Mouse (Mus musculus): ENCODE results near the gene Mmp7.

Gene Mmp7

GRCm38 (mm10) chr9:7691790-7692189, at the start of gene Mmp7:
Mmp7 (plus strand) TSS chr9:7692090.
- no peak for DNase-seq

DNA sequence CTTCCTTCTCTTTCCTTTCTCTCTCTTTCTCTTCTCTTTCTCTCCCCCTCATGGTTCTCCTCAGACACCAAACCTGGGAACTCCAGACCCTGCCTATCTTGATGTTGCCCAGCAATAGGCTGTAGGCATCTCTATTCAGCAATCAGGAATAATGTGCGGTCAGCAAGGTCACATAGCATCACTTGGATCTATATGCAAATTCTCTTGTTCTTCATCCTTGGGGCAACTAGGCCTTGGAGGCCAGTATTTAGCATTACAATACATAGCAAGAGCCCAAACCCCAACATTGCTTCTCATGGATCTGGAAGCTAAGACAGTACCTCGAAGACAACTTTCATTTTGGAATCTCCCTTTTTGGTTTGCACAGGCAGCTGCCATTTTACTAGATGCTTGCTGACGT, 44.0 kb upstream of the Mmp7 start:
- no peak for DNase-seq

DNA sequence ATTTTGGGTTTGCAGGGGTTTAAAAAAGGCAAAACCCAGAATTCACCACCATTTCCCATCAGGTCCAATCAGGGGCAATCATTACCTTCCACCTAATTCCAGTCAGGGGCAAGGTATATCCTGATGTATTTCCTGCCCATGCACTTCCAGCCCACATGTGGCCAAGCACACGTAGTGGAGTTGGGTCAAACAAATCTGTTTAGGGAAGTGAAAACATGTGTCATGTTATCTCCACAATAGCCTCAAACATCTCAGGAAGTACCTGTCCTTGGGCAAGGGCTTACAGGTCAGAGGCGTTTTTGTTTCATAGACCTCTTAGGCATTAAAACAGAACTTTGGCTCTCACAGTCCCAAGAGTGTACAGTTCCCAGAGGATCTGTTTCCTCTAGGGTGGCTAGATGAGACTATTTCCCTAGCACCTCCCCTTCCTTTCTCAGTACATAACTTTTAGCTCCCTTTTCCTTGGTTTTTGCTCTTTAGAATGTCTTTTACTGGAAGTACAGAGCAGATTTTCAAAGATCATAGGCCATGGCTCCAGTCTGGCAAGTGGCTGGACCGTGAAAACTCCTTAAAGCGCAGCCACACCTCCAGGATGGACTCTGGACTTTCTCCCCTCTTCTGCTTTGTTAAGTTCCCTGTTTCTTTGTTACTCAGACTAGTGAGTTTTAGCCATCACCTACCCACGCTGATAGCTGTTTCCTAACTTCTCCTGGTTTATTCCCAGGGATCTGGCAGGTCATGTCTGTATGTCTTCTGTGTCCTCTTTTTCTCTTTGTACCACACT, 41.3 kb upstream of the Mmp7 start:
- peak; percentile 21 for DNase-seq

- no peak for DNase-seq
These were observed 39.4 kb upstream of the Mmp7 start for GRCm38 (mm10) chr9:7652351-7653085.

GRCm38 (mm10) chr9:7657946-7658345, 33.9 kb upstream of the Mmp7 start:
- DNase-seq, result no peak

GRCm38 (mm10) chr9:7659469-7660020, 32.3 kb upstream of the Mmp7 start:
- no peak for DNase-seq

GRCm38 (mm10) chr9:7661371-7661770, 30.5 kb upstream of the Mmp7 start:
- peak; percentile 5 for DNase-seq

- DNase-seq, result no peak
These were observed 22.2 kb upstream of the Mmp7 start for GRCm38 (mm10) chr9:7669674-7670073.

DNA sequence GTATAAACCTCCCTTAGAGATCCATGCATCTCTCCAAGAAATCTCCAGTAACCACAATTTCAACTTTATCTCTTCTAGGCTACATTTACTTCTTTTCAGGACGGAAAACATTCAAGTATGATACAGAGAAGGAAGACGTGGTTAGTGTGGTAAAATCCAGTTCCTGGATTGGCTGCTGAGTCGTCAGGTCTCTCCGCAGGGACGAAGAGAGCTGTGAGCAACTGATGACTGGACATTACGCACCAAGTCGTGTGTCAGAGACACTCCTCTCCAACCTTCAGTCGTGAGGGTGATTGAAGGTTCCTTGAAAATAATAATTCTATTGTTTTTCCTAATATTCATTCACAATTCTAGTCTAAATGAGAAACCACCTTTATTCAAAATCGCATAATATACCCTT, 18.9 kb upstream of the Mmp7 start:
- DNase-seq, result no peak

DNA sequence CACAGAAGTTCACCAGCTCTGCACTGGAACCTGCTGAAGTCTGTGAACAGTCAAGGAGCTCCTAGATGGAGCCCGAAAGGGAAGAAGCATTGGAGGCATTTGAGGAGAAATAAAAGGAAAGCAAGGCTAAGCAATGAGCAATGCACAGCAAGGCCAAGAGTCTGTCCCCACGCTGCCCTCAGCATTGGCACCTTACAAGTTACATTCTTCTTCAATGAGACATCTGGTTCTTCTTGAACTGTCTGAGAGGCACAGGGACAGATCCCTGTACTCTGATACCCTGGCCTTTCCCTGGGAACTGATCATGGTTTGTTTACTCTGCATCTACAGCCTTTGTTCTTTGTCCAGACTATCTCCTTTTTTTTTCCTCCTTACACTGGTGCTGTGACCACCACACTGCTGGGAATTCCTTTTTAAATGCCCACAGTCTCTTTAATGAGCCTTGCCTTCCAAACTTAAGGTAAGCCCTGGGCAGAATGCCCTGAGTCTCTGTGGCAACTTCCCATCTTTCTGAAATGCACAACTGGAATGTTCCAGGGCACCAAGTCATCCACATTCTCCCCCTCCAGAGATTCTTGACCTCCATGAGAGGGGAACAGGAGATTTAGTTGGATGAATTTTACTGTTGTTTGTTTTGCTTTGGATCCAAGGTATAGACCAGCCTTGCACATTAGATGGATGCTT, 13.6 kb upstream of the Mmp7 start:
- DNase-seq, result no peak

DNA sequence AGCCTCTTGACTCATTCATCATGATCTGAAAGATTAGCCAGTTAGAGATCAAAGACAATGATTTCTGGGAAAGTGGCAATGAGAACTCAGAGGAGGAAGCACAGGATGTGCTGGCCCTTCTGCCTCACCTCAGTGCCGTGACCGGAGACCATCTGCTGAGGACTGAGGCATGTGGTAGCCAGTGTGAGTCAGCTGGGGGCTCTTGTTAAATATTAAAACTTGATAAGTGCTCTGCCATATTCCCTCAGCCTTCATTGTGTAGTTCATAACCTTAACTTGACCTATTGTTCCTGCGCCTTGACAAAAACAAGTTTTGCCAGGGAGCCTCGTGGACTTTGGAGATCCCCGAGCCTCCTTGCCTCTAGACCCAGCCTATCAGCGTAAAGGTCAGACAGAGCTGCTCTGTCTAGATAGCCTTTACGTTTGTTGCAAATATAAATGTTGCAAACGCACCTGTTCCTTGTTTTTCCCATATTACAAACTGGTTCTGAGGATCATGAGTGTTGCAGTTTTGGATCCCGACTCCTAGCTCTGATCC, 9.7 kb upstream of the Mmp7 start:
- DNase-seq, result no peak

DNA sequence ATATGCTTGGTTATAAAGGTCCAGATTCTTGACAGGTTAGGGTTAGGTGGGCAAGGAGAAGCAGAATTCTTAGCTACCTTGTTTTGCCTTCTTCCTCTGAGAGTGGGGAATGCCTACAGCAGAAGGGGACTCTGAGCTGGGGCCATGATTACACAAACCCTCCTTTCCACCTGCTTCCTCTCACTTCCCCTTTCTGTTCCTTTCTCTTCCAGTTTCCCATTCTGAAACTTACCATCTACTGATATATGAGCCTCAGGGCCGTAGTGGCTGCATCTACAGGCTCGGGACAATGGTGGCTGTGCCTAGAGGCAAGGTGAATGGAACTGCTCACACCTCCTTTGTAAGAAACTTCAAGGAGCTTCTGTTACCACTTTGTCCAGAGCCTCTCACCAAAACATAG, 5.9 kb upstream of the Mmp7 start:
- DNase-seq, result no peak

- DNase-seq, result no peak
These were observed 2.1 kb upstream of the Mmp7 start for GRCm38 (mm10) chr9:7689799-7690198.

DNA sequence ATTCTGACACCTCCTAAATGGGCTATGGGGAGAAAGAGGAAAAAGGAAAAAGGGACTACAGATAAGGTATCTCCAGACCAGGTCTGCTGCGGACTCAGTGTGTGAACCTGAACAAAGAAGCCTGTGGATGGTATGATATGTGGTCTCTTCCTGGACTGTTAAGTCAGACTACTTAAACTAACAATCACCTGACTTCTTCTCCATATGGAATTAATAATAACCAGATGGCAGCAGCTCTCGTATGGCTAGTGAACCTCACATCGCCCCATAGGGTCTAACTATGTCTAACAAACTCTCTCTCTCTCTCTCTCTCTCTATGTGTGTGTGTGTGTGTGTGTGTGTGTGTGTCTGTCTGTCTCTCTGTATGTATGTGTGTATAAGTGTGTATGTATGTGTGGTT, 2.1 kb downstream of the Mmp7 start:
- DNase-seq, result no peak

GRCm38 (mm10) chr9:7695646-7696045, 3.8 kb downstream of the Mmp7 start:
- no peak for DNase-seq

- no peak for DNase-seq
These were observed 16.8 kb downstream of the Mmp7 start for GRCm38 (mm10) chr9:7708698-7709097.

DNA sequence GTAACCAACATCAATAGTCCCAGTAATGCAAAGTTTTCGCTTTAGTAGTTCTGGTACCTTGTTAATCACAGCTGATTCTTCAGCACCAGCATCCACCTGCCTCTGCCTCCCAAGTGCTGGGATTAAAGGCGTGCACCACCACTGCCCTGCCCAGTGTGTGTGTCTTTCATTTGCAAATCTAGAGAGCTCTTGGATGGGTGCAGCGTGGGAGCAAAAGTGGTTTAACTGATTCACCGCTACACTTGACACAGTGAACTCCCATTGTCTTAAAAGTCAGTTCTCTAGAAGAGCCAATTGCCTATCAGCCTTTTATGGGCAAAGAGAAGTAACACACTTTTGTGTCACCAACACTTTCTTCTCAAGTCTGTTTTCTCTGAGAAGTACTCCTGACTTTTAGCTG, 19.3 kb downstream of the Mmp7 start:
- no peak for DNase-seq

GRCm38 (mm10) chr9:7714062-7714907, 22.4 kb downstream of the Mmp7 start:
- peak; percentile 47 for DNase-seq

DNA sequence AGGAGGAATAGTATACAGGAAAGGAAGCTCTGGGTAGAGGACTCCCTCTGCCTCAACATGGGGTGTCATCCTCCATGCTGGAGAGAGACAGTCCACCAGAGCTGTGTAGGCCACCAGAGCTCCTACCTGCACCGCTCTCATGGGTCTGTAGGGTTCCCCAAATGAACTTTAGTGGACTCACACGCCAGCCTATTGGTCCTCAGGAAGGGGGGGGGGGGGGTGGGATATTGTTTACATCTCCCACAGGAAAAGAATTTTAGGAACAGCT, 23.0 kb downstream of the Mmp7 start:
- DNase-seq, result no peak

- DNase-seq, result no peak
These were observed 29.7 kb downstream of the Mmp7 start for GRCm38 (mm10) chr9:7721543-7721942.

DNA sequence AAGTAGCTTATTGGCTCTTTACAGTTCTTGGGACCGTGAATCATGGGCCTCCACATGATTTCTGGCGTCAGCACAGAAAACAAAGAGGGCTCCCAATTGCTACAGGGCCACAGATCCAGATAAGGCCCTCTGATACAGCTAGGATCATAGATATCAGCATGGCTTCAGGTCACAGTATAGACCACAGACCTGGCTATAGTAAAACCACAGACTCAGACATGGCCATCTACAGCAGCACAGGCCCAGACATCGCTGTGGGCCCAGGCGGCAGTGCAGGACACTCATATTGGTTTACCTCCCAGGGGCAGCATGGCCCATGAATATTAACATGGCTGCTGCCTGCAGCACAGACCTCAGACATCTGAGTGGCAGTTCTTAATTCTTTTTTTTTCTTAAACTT, 37.1 kb downstream of the Mmp7 start:
- DNase-seq, result no peak

- no peak for DNase-seq
These were observed 50.8 kb downstream of the Mmp7 start for GRCm38 (mm10) chr9:7742696-7743095.

GRCm38 (mm10) chr9:7744156-7744555, 52.3 kb downstream of the Mmp7 start:
- DNase-seq, result no peak

Measured in kidney, postnatal 10 days (tissue).